Mouse (Mus musculus) urinary bladder, postnatal 14 days (tissue): ENCODE results near the gene Zbtb46.

Source experiments
- DNase-seq: peaks from one replicate; pipeline ENCODE4 v3.0.0; 2021; ENCODE audit warnings: low spot score

Gene Zbtb46

GRCm38 (mm10) chr2:181401497-181401896 is 57.7 kb downstream of the Zbtb46 start:
- DNase-seq = no peak

- no peak for DNase-seq
These were observed 61.9 kb downstream of the Zbtb46 start for GRCm38 (mm10) chr2:181397207-181397761.

GRCm38 (mm10) chr2:181394086-181394485 is 65.1 kb downstream of the Zbtb46 start:
- DNase-seq = no peak

GRCm38 (mm10) chr2:181392600-181393213 is 66.5 kb downstream of the Zbtb46 start:
- DNase-seq = peak; percentile 90

GRCm38 (mm10) chr2:181391541-181391940 is 67.7 kb downstream of the Zbtb46 start:
- no peak for DNase-seq

GRCm38 (mm10) chr2:181391022-181391421 is 68.2 kb downstream of the Zbtb46 start:
- DNase-seq = no peak

GRCm38 (mm10) chr2:181390136-181390870 is 68.9 kb downstream of the Zbtb46 start:
- peak; percentile 14 for DNase-seq

GRCm38 (mm10) chr2:181386663-181387210 is 72.5 kb downstream of the Zbtb46 start:
- no peak for DNase-seq

- peak; percentile 40 for DNase-seq
These were observed 73.3 kb downstream of the Zbtb46 start for GRCm38 (mm10) chr2:181385885-181386284.

GRCm38 (mm10) chr2:181384919-181385391 is 74.3 kb downstream of the Zbtb46 start:
- peak; percentile 39 for DNase-seq

- no peak for DNase-seq
These were observed 74.8 kb downstream of the Zbtb46 start for GRCm38 (mm10) chr2:181384463-181384862.

GRCm38 (mm10) chr2:181381631-181382306 is 77.5 kb downstream of the Zbtb46 start:
- no peak for DNase-seq

- DNase-seq = no peak
These were observed 78.1 kb downstream of the Zbtb46 start for GRCm38 (mm10) chr2:181381107-181381506.

- DNase-seq = no peak
These were observed 79.0 kb downstream of the Zbtb46 start for GRCm38 (mm10) chr2:181380251-181380650.

- DNase-seq = no peak
These were observed 79.4 kb downstream of the Zbtb46 start, which contains the start of gene Lime1 for GRCm38 (mm10) chr2:181379778-181380177. Lime1 (plus strand) TSS chr2:181380078.

- DNase-seq = no peak
These were observed 80.5 kb downstream of the Zbtb46 start for GRCm38 (mm10) chr2:181378701-181379100.

GRCm38 (mm10) chr2:181377230-181377629 is 82.0 kb downstream of the Zbtb46 start:
- no peak for DNase-seq

- no peak for DNase-seq
These were observed 83.4 kb downstream of the Zbtb46 start for GRCm38 (mm10) chr2:181375787-181376186.

GRCm38 (mm10) chr2:181370001-181370400 is 89.2 kb downstream of the Zbtb46 start:
- DNase-seq = no peak

- DNase-seq = no peak
These were observed 93.6 kb downstream of the Zbtb46 start for GRCm38 (mm10) chr2:181365655-181366075.

GRCm38 (mm10) chr2:181364860-181365596 is 94.2 kb downstream of the Zbtb46 start, which contains the start of the genes Zgpat and Arfrp1:
Zgpat (plus strand) TSS chr2:181364928.
Arfrp1 (minus strand) TSS chr2:181365404.
- peak; percentile 87 for DNase-seq
